Mouse (Mus musculus) heart, adult 2 months (tissue): ENCODE data around the gene Igtp.

Source experiments
- CTCF ChIP-seq: fragments of 200-600 bp; IDR thresholded peaks from 2 replicates; pipeline ENCODE4 v1.8.1; 2022; ENCODE audit warnings: antibody characterized with exemption, mild to moderate bottlenecking, moderate library complexity
- EP300 ChIP-seq: fragments of 200-500 bp; IDR thresholded peaks from 2 replicates; pipeline ENCODE4 v1.6.1; 2011; ENCODE audit warnings: low read depth, low read length, control low read depth; ENCODE audit not compliant: insufficient read depth
- POLR2A ChIP-seq: fragments of 200-500 bp; IDR thresholded peaks from 2 replicates; pipeline ENCODE4 v1.6.1; 2011; ENCODE audit warnings: mild to moderate bottlenecking, low read depth, low read length, control low read depth; ENCODE audit not compliant: insufficient read depth

DNA sequence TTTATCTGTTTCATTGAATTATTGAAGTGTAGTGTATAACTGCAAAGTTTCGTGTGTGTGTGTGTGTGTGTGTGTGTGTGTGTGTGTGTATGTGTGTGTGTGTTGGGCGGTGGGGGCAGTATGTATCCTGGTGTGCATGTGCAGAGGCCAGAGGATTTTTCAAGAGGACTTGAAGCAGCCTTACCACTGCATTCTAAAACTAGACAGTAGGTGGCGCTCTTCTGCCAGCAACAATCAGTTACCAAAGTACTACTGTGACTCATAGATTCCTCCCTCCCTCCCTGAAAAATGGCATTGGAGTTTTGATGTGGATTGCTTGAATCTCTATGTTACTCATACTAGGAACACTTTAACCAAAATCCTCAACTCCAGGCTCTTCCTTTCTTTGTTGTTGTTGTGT, 19.8 kb upstream of the Igtp start:
- TF ChIP-seq POLR2A (no peak), CTCF (peak; percentile 75), EP300 (peak; percentile 52; the same call in 1 of the 2 replicates)
